Mouse (Mus musculus) erythroblast, embryonic 14.5 days (primary cell): ENCODE measurements around the gene Odf2. TPM values are rescaled to one million over a fixed set of nuclear protein-coding genes. Genes with fewer than 3 reads are reported as not detected.
A peak's percentile ranks its signal among the peaks of the same experiment; 100 is the strongest.

Source experiments
- H3K27me3 ChIP-seq: 2 replicates; pipeline ENCODE4 v1.6.1; 2012; ENCODE audit warnings: inconsistent platforms; ENCODE audit not compliant: control insufficient read depth
- H3K36me3 ChIP-seq: 2 replicates; pipeline ENCODE4 v1.6.1; 2012; ENCODE audit warnings: mild to moderate bottlenecking, inconsistent platforms; ENCODE audit not compliant: control insufficient read depth
- H3K4me1 ChIP-seq: 2 replicates; pipeline ENCODE4 v1.6.1; 2012; ENCODE audit warnings: inconsistent platforms; ENCODE audit not compliant: control insufficient read depth
- H3K4me3 ChIP-seq: replicated peaks from 2 replicates; pipeline ENCODE3; 2012; ENCODE audit warnings: moderate library complexity, mild to moderate bottlenecking, inconsistent platforms
- H3K9me3 ChIP-seq: 2 replicates; pipeline ENCODE4 v1.6.1; 2012; ENCODE audit warnings: low read length, inconsistent platforms, mixed read lengths; ENCODE audit not compliant: control insufficient read depth
- GATA1 ChIP-seq: IDR thresholded peaks from 2 replicates; pipeline ENCODE4 v1.6.1; 2012; ENCODE audit warnings: low read length, inconsistent platforms, mixed read lengths
- TAL1 ChIP-seq: IDR thresholded peaks from 3 replicates; pipeline ENCODE4 v1.6.1; 2012; ENCODE audit warnings: low read length, inconsistent platforms, mixed read lengths
- polyA plus RNA-seq: library from polyadenylated mRNA; stranded (reverse); fragments of >175 nt; gene quantifications from 2 replicates; pipeline ENCODE4 v1.2.3, GENCODE M21; 2012

Odf2 gene
- polyA plus RNA-seq, 1 experiment: 6.0 TPM

DNA sequence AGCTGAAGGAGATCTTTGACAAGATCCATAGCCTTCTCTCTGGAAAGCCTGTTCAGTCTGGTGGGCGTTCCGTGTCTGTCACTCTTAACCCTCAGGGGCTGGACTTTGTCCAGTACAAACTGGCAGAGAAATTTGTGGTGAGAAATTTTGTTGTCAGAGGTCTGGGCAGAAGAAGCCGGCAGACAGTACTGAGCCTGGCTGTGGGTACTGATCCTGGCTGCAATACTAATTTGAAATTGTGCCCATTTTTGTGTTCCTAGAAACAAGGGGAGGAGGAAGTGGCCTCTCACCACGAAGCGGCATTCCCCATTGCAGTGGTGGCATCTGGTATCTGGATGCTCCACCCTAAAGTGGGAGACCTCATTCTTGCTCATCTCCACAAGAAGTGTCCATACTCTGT, 59.9 kb downstream of the Odf2 start:
- Histone ChIP-seq H3K36me3 (peaks cover 88% of the 10 kb centered on the region), H3K4me3 (no peak overlapping the region), H3K9me3 (no peaks in the 10 kb centered on the region), H3K4me1 (no peaks in the 10 kb centered on the region), H3K27me3 (no peaks in the 10 kb centered on the region)
- TF ChIP-seq GATA1 (no peak), TAL1 (no peak)

DNA sequence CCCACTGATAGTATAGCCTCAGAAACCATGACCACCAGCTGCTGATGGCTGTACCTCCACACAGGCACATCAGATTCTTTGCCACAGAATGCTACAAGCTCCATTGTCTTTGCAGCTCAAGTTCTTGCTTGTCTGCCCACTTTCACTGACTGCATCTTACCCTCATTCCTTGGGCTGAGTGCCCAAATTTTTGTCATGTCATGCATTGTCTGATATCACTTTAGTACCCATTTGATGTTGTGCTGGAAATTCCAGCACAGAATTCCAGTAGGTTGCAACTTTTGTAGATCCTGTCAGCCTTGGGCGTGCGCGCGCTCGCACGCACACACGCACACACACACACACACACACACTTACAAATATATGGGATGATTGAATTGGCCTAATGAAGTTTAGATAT, 72.2 kb downstream of the Odf2 start:
- H3K36me3 ChIP-seq: peaks cover 37% of the 10 kb centered on the region
- no peak for TF ChIP-seq GATA1
- no peak for TF ChIP-seq TAL1
- H3K27me3 ChIP-seq: peaks cover 39% of the 10 kb centered on the region
- peaks cover 10% of the 10 kb centered on the region for H3K4me1 ChIP-seq
- peaks cover 2% of the 10 kb centered on the region; the same call in 1 of the 2 replicates for H3K9me3 ChIP-seq
- H3K4me3 ChIP-seq: no peak overlapping the region

DNA sequence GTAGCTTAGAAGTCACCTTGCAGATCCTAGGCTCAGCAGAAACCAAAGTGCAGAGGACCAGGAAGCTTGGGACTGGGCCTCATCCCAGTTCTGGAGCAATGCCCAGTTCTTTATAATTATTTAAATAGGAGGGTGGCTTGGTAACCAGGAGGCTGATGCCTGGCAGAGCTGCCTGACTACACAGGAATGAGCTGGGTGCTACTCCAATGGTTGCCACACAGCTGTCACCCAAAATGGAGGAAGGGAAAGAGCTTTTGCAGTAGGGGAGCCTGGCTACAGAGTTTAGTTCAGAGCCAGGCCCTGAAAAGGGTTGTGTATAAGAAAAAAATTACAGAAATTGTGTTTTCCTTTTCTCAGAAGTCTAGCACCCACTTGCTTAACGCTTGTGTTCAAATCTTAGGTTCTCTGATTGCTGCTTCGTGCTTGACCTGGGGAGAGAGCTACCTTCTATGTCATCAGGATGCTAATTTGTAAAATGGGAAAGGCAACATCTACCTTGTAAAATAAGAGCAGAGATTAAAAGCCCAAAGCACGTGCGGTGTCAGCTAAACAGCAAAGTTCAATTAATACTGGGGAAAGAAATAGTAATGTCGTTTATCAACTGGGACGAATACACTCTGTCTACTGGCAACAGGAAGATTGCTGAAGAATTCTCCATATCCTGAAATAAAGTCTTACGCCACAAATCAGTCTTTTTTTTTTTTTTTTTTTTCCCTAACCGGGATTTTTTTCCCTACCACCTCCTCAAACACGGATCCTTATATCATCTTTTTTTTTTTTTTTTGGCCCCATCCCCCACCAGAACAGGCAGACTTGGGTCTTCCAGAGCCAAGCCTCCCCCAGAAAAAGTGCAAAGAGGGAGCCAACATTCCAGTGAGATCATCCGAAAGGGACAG, 75.6 kb downstream of the Odf2 start:
- Histone ChIP-seq H3K9me3 (peaks cover 2% of the 10 kb centered on the region; the same call in 1 of the 2 replicates), H3K4me1 (peaks cover 10% of the 10 kb centered on the region), H3K36me3 (peaks cover 8% of the 10 kb centered on the region), H3K4me3 (peak overlapping the region; percentile 59), H3K27me3 (peaks cover 73% of the 10 kb centered on the region)
- TF ChIP-seq TAL1: no peak
- no peak for TF ChIP-seq GATA1

DNA sequence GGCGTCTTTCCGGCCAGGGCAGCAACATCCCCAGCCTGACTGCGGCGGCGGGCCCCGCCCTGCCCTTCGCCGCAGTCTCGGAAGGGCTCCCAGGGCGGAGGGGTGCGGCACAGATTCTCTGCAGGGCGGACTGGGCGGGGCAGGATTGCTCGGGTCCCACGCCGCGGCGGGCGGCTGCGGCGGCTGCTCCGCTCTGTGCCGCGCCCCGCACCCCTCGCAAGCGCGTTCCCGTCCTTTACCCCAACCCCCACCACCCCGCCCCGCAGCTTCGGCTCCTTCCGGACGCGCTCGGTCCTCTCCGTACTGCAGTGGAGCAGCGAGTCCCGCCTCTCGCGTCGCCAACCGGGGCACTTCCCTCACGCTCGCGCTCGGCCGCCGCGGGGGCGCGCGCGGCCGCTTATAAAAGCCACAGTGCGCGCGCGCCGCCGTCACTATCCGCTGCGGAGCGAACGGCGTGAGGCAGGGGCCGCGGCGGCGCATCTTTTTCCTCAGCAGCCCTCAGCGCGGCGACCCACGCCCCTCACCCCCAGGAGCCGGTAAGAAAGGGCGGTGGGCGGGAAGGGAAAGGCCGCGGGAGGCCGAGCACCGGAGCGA, 76.3 kb downstream of the Odf2 start, which contains the start of gene Sptan1:
Gene Sptan1 (plus strand): TSS at position 311 of the 594 bp plus-strand sequence.
- H3K27me3 ChIP-seq: peaks cover 80% of the 10 kb centered on the region

DNA sequence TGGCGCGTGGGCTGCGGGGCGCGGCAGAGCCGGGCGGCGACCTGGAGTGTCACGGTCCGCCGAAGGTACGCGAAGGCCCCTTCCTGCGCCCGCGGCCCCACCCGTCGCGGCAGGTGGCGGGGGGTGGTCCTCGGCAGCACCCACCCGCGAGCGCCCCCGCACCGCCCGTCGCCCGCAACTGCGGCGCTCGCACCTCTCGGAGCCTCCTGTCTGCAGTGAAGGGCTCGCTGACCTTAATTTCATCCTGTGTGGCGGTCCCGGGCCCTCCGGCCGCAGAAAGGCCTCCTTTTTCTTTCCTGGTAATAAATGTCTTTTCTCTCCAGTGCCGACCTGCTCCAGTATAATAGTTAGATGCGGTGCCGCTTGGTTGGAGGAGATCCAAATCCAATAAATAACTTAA, 76.9 kb downstream of the Odf2 start:
- Histone ChIP-seq H3K4me1 (peaks cover 10% of the 10 kb centered on the region), H3K36me3 (no peaks in the 10 kb centered on the region; the same call in 1 of the 2 replicates), H3K9me3 (peaks cover 2% of the 10 kb centered on the region; the same call in 1 of the 2 replicates), H3K4me3 (peak overlapping the region; percentile 59), H3K27me3 (peaks cover 83% of the 10 kb centered on the region)
- TF ChIP-seq GATA1: no peak
- no peak for TF ChIP-seq TAL1

More for the DNA sequence above, 76.3 kb downstream of the Odf2 start, which contains the start of gene Sptan1:
- peaks cover 10% of the 10 kb centered on the region for H3K4me1 ChIP-seq
- peaks cover 2% of the 10 kb centered on the region; the same call in 1 of the 2 replicates for H3K9me3 ChIP-seq
- H3K4me3 ChIP-seq: peak within 1 kb of the TSS; percentile 59
- no peak for TF ChIP-seq GATA1
- no peak for TF ChIP-seq TAL1
- peaks cover under 1% of the 10 kb centered on the region; the same call in 1 of the 2 replicates for H3K36me3 ChIP-seq

DNA sequence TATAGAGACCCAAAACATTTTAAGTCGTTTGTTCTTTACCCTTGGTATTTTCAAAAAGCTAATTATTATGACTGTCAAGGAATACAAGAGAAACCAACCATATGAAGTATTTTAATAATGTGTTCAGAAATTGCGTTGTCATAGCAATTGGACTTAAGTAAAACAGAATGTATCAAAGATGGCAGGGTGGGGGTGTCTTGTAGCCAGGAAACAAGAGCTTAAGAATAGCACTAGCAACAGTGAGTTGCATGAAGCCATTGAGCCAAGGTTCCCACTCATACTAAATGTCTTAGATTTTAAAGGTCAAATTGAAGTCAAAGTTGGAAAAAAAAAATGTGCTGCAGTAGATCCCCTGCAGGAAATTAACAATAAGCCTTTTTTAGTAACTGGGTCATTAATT, 77.8 kb downstream of the Odf2 start:
- H3K27me3 ChIP-seq: peaks cover 83% of the 10 kb centered on the region
- TF ChIP-seq TAL1 (no peak), GATA1 (no peak)
- H3K4me1 ChIP-seq: peaks cover 11% of the 10 kb centered on the region
- no peaks in the 10 kb centered on the region; the same call in 1 of the 2 replicates for H3K36me3 ChIP-seq
- H3K4me3 ChIP-seq: no peak overlapping the region
- peaks cover 2% of the 10 kb centered on the region; the same call in 1 of the 2 replicates for H3K9me3 ChIP-seq

DNA sequence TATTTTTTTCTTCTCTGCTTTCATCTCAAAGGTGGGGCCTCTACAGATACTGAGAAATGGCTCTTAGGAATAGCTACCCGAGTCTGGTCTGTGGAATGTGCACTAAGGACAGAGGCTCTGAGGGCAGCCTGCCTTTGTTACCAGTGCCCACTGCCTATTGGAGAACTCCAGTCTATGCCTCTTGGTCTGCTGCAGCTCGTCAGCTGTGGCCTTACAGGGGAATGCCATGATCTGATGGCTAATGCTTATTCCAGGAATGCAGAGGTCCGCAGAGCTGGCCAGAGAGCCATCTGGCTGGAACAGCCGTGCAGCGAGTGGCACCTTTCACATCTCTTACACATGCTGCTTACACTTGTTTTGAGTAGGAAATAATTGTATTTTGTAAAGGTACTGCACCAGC, 78.7 kb downstream of the Odf2 start:
- Histone ChIP-seq H3K4me3 (no peak overlapping the region), H3K27me3 (peaks cover 78% of the 10 kb centered on the region), H3K9me3 (peaks cover 2% of the 10 kb centered on the region; the same call in 1 of the 2 replicates), H3K36me3 (no peaks in the 10 kb centered on the region; the same call in 1 of the 2 replicates), H3K4me1 (peaks cover 19% of the 10 kb centered on the region)
- TF ChIP-seq GATA1 (no peak), TAL1 (no peak)

DNA sequence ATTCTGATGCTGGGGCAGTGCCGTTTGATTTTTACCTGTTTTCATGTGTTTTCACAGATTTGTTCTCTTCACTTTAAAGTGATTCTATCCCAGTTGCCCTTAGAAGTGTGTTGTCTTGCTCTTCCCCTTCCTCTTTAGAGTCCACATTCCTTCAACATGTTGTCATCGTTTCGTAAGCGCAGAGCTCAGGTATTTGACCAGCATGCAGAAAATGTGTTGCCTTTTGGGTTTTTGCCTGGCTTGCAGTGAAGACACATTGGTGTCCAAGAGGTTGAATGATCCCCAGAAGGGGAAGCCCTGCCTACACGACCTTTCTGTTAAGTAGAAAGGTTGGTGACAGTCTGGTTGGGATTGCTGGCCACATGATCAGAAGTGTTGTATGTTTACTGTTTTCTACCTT, 79.6 kb downstream of the Odf2 start:
- Histone ChIP-seq H3K4me1 (peaks cover 19% of the 10 kb centered on the region), H3K9me3 (peaks cover 2% of the 10 kb centered on the region; the same call in 1 of the 2 replicates), H3K4me3 (no peak overlapping the region), H3K27me3 (peaks cover 70% of the 10 kb centered on the region), H3K36me3 (no peaks in the 10 kb centered on the region; the same call in 1 of the 2 replicates)
- TF ChIP-seq GATA1: no peak
- TF ChIP-seq TAL1: no peak
